Mouse (Mus musculus) liver, postnatal 0 days (tissue): ENCODE data around the gene Agl.

Experiments
- CTCF ChIP-seq: sonication (generic); IDR thresholded peaks from 2 replicates; pipeline ENCODE4 v1.5.1; 2016; ENCODE audit warnings: antibody characterized with exemption, low read depth
- EP300 ChIP-seq: IDR thresholded peaks from 2 replicates; pipeline ENCODE4 v1.6.1; 2016; ENCODE audit warnings: antibody characterized with exemption, low read depth, mild to moderate bottlenecking

- no peak for TF ChIP-seq CTCF
- TF ChIP-seq EP300, result no peak
Measured at GRCm38 (mm10) chr3:116831324-116831723, 23.4 kb upstream of the Agl start.
